Mouse (Mus musculus): Measurements from ENCODE around the gene Rcan1.
"Not testable (repeated sequence)": the region's sequence is repeated elsewhere in the genome, so short reads cannot be mapped to it uniquely, and the experiment has no call there.

The Rcan1 gene

GRCm38 (mm10) chr16:92433176-92433575, 37.5 kb downstream of the Rcan1 start:
- no peak for DNase-seq (ENCODE audit: low spot score)

DNA sequence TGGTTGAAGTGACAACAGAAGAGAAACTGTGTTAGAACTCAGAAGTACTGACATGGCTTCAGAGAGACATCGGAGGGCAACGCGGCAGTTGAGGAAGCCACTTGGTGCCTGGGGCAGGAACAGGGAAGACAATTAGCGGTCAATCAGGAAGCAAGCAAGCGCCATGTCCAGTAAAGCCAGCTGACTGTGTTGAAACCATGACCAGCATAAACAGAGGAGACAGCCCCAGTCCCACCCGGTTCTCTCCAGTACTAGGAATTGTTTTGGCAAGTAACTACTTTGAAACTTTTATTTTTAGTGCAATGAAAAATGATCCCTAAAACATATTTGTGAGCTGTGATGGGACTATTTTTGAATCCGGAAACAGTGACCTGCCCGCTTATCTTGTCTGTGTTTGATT, 39.9 kb downstream of the Rcan1 start:
- no peak for DNase-seq (ENCODE audit: low spot score)

DNA sequence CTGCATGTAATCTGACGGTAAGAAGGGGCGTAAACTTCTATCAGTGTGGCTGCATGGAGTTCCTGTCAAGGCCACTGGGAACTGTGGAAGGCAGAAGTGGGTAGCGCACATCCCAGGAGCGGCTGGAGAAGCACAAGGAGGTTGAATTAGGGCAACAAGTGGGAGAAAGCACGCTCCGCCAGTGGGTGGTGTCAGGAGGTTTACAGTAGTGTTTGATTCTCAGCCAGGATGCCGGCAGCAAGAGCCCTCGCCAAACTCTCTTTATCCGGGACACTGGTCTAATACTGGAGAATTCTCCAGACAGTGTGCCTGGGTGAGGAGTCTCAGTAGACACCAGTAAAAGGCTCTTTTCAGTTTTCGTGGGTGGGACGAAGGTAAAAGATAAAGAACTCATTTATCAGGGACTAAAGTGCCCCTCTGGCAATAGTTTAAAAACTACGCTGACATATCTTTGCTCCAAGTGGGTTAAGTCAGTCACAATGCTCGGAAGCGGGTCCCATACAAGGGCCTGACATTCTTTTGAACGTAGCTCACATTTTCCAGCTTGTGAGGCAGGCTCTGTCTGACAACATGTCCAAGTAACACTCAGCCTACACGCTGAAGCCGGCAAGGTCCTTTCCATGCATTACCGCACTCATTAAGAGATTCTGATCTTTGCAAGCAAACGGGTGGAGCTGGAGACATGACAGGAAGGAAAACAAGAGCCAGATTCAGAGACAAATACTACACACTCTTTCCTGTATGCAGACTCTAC, 42.3 kb downstream of the Rcan1 start:
- no peak for DNase-seq (ENCODE audit: low spot score)

GRCm38 (mm10) chr16:92426708-92427107, 44.0 kb downstream of the Rcan1 start:
- no peak for DNase-seq (ENCODE audit: low spot score)

GRCm38 (mm10) chr16:92425875-92426274, 44.8 kb downstream of the Rcan1 start:
- DNase-seq (ENCODE audit: low spot score) = no peak

DNA sequence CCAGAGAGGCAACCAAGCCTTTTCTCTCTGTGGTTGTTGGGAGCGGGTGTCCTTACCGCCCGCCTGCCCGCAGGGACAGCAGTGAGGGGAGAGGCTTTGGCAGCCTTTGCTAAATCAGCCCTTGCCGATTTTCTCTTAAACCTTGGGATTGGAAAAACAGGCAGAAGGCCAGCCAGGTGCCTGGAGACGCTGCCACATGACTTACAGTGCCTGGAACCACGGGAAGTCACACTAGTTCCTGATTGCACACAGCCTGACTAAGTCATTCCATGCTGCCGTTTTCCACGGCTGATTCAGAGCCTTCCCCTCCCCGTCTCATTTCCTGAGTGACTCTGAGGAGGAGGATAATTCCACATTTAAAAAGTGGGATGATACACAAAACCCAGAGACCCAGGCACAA, 47.3 kb downstream of the Rcan1 start:
- no peak for DNase-seq (ENCODE audit: low spot score)

GRCm38 (mm10) chr16:92422435-92423362, 48.0 kb downstream of the Rcan1 start:
- DNase-seq (ENCODE audit: low spot score) = no peak

- no peak for DNase-seq (ENCODE audit: low spot score)
Observed at GRCm38 (mm10) chr16:92421147-92421934, 49.3 kb downstream of the Rcan1 start.

GRCm38 (mm10) chr16:92420641-92421040, 50.0 kb downstream of the Rcan1 start:
- no peak for DNase-seq (ENCODE audit: low spot score)

DNA sequence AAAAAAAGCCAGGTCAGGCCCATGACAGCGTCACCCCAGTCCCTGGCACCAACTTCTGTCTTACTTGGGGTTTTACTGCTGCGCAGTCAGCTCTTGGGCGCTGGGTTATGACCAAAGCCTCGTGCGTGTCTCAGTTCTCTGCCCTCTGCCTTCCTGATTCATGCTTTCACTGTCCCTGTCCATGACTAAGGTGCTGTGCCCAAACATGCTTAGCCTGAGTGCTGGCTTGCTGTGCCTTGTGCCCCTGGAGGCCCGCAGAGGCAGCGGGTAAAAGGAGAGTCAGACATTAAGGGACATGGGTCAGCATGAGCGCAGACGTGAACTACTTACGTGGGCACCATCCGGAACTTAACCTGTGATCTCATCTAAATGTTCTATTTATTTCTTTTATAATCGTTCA, 51.6 kb downstream of the Rcan1 start:
- DNase-seq (ENCODE audit: low spot score) = no peak

- DNase-seq (ENCODE audit: low spot score) = no peak
Observed at GRCm38 (mm10) chr16:92417267-92417666, 53.4 kb downstream of the Rcan1 start.

DNA sequence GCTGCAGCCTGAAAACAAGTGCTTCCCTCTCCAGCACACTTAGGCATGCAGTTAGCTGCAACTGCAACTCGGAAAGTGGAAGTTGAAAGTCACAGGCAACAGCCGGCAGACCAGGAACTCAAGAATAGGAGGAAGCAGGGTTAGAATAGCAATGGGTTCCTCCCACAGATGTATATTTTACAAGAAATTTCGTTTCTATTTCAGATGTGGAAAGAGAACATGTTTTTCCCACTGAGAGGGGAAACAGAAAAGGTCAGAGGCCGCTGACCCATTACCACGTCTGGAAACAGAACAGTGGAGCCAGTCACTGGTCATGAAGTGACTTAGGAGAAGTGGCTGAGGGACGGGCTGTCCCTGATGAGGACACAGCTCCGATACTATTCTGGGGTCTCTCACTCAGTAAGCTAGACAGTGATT, 55.0 kb downstream of the Rcan1 start:
- DNase-seq (ENCODE audit: low spot score) = no peak

- not testable (repeated sequence) for DNase-seq (ENCODE audit: low spot score)
Observed at GRCm38 (mm10) chr16:92415038-92415437, 55.6 kb downstream of the Rcan1 start.

DNA sequence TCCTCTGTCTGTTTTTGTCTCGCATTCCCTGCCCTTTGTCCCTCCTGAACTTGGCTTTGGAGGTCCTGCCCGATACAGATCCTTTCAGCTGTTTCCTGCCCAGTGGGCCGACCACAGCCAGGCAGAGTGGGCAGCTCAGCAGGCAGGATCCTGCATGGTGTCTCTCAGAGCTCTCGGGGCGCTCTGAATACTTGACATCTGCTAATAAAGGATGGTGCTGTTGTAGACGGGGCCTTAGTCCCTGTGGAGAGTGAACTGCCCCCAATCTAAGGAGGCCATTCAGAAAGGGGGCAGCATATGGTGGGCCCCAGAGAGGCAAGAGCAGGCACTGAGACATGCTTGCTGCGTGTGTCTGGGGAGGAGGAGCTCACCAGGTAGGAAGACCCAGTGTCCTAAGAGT, 57.8 kb downstream of the Rcan1 start:
- no peak for DNase-seq (ENCODE audit: low spot score)

DNA sequence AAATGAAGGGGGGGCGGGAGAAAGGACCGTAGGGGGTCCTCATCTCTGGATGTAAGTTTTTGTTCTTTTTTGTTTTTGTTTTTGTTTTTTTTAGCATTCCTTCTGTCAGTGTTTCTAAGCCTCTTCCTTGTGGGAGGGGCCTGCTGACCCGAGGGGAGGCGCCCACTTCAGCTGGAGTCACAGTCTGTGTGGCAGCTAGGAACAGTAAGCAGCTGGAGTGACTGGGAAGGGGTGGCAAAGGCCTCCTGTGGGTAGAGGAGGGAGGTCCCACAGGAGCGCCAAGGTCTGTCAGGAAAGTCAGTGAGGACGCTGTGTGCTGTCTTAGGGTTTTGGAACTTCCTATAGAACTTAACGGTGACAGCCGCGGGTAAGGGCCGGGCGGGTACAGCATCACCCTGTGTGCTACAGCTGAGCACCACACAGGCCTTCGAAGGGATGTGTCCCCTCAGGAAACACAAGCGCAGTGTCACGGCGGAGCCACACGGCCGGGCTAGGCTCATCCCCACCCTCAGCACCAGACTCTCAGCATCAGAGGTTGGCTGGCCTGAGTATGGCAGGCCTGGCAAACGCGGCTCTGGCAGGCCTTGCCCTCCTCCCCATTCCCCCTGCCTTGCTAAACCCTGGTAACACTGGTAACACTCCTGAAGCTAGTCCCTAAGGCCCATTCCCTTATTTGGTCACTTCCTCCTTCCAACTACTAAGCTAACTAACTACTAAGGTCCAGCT, 58.5 kb downstream of the Rcan1 start:
- DNase-seq (ENCODE audit: low spot score) = no peak

- DNase-seq (ENCODE audit: low spot score) = no peak
Observed at GRCm38 (mm10) chr16:92410344-92410743, 60.3 kb downstream of the Rcan1 start.

- no peak for DNase-seq (ENCODE audit: low spot score)
Observed at GRCm38 (mm10) chr16:92407883-92408282, 62.8 kb downstream of the Rcan1 start.

DNA sequence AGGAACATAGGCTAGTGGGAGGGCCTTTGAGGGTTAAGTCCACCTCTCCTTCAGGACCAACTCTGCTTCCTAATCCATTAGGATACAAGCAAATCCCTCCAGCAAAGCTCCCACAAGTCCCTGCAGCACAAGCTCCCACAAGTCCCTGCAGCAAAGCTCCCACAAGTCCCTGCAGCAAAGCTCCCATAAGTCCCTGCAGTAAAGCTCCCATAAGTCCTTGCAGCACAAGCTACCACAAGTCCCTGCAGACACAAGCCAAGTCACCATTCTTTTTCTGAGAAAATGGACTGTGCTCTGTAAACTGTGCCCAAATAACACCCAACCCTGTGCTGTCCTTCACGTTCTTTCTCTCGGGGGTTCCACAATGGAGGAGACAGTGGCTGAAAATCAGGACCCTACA, 66.5 kb downstream of the Rcan1 start:
- no peak for DNase-seq (ENCODE audit: low spot score)

GRCm38 (mm10) chr16:92403069-92403468, 67.6 kb downstream of the Rcan1 start:
- DNase-seq (ENCODE audit: low spot score) = no peak

DNA sequence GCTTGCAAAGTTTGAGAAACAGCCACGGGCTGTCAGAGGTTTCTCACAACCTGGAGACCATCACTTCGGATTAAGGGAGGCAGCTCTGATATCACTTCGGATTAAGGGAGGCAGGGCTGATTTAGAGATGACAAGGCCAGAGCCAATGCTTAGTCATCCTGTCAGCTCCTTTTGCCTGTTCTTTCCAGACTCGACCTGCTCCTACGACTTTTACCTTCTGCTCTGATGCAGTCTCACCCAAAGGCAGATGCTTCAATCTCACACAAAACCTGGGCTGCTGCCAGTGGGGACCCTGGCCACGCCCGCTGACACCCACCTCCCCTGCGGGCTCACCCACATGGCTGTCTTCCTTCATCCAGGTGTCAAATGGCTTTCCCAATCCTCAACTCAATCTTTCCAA, 68.5 kb downstream of the Rcan1 start:
- DNase-seq (ENCODE audit: low spot score) = no peak

GRCm38 (mm10) chr16:92401206-92401605, 69.5 kb downstream of the Rcan1 start:
- no peak for DNase-seq (ENCODE audit: low spot score)
